Mouse (Mus musculus) forebrain, postnatal 0 days (tissue): ENCODE results near the gene Ppy. TPM values are rescaled to one million over a fixed set of nuclear protein-coding genes. Genes with fewer than 3 reads are reported as not detected.
A peak's percentile ranks its signal among the peaks of the same experiment; 100 is the strongest.

Source experiments
- ATAC-seq: fragments of 200-750 bp; cut with Nextera tagmentation; 2 replicates; pipeline ENCODE4 v1.8.0; 2017; ENCODE audit warnings: mild to moderate bottlenecking, moderate library complexity
- DNase-seq: peaks from one replicate; pipeline ENCODE4 v3.0.0-alpha.2; 2015
- H3K27ac ChIP-seq: fragments of 300-500 bp; sonication (generic); 2 replicates; pipeline ENCODE4 v1.5.1; 2014; ENCODE audit warnings: low read depth, mild to moderate bottlenecking, antibody characterized with exemption, low read length, moderate library complexity, mixed read lengths
- H3K27me3 ChIP-seq: fragments of 300-500 bp; sonication (generic); 2 replicates; pipeline ENCODE4 v1.6.1; 2014; ENCODE audit warnings: mild to moderate bottlenecking, low read length, mixed read lengths; ENCODE audit not compliant: insufficient read depth
- H3K36me3 ChIP-seq: fragments of 300-500 bp; sonication (generic); 2 replicates; pipeline ENCODE4 v1.6.1; 2014; ENCODE audit warnings: mild to moderate bottlenecking, moderate library complexity; ENCODE audit not compliant: insufficient read depth
- H3K4me1 ChIP-seq: fragments of 300-500 bp; sonication (generic); 2 replicates; pipeline ENCODE4 v1.6.1; 2014; ENCODE audit warnings: antibody characterized with exemption; ENCODE audit not compliant: insufficient read depth
- H3K4me2 ChIP-seq: fragments of 300-500 bp; sonication (generic); 2 replicates; pipeline ENCODE4 v1.6.1; 2014; ENCODE audit warnings: low read depth, mild to moderate bottlenecking, moderate library complexity
- H3K4me3 ChIP-seq: fragments of 300-500 bp; sonication (generic); 2 replicates; pipeline ENCODE4 v1.5.1; 2014; ENCODE audit warnings: low read depth, low read length, mixed read lengths
- H3K9ac ChIP-seq: fragments of 300-500 bp; sonication (generic); 2 replicates; pipeline ENCODE4 v1.6.1; 2014; ENCODE audit warnings: mild to moderate bottlenecking
- H3K9me3 ChIP-seq: fragments of 300-500 bp; sonication (generic); 2 replicates; pipeline ENCODE4 v1.6.1; 2016; ENCODE audit warnings: low read length
- CTCF ChIP-seq: sonication (generic); IDR thresholded peaks from 2 replicates; pipeline ENCODE4 v1.5.1; 2016; ENCODE audit warnings: antibody characterized with exemption, control low read depth, low read depth
- WGBS: fragments of 180-500 bp; shearing (Covaris S2); extraction: QIAGEN DNeasy Blood & Tissue Kit; methylation state at CpG from one replicate; pipeline ENCODE4 v1.1.7; 2014; 5-methylcytosine and 5-hydroxymethylcytosine counted together
- polyA plus RNA-seq: library from polyadenylated mRNA; unstranded; fragments of >200 nt; fragmentation: Nextera tagmentation; extraction: Ambion mirVana; gene quantifications from 2 replicates; pipeline ENCODE4 v1.2.1, GENCODE M21; 2015
- total RNA-seq: library from RNA; depleted of rRNA; stranded (reverse); fragments of >200 nt; gene quantifications from 2 replicates; pipeline ENCODE4 v1.2.3, GENCODE M21; 2014; rRNA removed

Gene Ppy
- total RNA-seq, result not detected in 2 replicates
- polyA plus RNA-seq, result not detected in 2 replicates

- Histone ChIP-seq H3K9ac (no peak within 1 kb of the TSS), H3K4me1 (no peaks in the 10 kb centered on the region), H3K27ac (no peak within 1 kb of the TSS), H3K36me3 (no peaks in the 10 kb centered on the region), H3K4me3 (no peak within 1 kb of the TSS), H3K9me3 (no peaks in the 10 kb centered on the region), H3K27me3 (peaks cover 16% of the 10 kb centered on the region), H3K4me2 (no peak within 1 kb of the TSS)
- no peak for TF ChIP-seq CTCF
- DNase-seq, result no peak
- WGBS, result 76% methylated on average over 4 of the region's 4 CpGs
- no peak for ATAC-seq
Measured at GRCm38 (mm10) chr11:102101219-102101618, at the start of gene Ppy. TSS of gene Ppy (minus strand) at chr11:102101319.

- no peak for DNase-seq
- WGBS, result 13% methylated on average over 34 of the region's 34 CpGs
- Histone ChIP-seq H3K36me3 (no peaks in the 10 kb centered on the region), H3K4me1 (no peaks in the 10 kb centered on the region), H3K27me3 (peaks cover 52% of the 10 kb centered on the region), H3K4me3 (no peak overlapping the region), H3K4me2 (no peak overlapping the region), H3K27ac (no peak overlapping the region), H3K9ac (no peak overlapping the region), H3K9me3 (no peaks in the 10 kb centered on the region)
- no peak for TF ChIP-seq CTCF
- ATAC-seq, result no peak
Measured at GRCm38 (mm10) chr11:102147213-102147989, 46.3 kb upstream of the Ppy start.

GRCm38 (mm10) chr11:102146531-102146930 lies 45.4 kb upstream of the Ppy start:
- Histone ChIP-seq H3K27ac (no peak overlapping the region), H3K36me3 (no peaks in the 10 kb centered on the region), H3K4me3 (no peak overlapping the region), H3K4me2 (no peak overlapping the region), H3K4me1 (no peaks in the 10 kb centered on the region), H3K9me3 (no peaks in the 10 kb centered on the region), H3K9ac (no peak overlapping the region), H3K27me3 (peaks cover 52% of the 10 kb centered on the region)
- ATAC-seq (no peak), DNase-seq (no peak)
- TF ChIP-seq CTCF, result no peak
- WGBS, result 10% methylated on average over 16 of the region's 17 CpGs

- no peak for TF ChIP-seq CTCF
- DNase-seq (no peak), ATAC-seq (no peak)
- Histone ChIP-seq H3K36me3 (no peaks in the 10 kb centered on the region), H3K9me3 (no peaks in the 10 kb centered on the region), H3K9ac (no peak overlapping the region), H3K4me3 (no peak overlapping the region), H3K4me1 (no peaks in the 10 kb centered on the region), H3K4me2 (no peak overlapping the region), H3K27me3 (peaks cover 52% of the 10 kb centered on the region), H3K27ac (no peak overlapping the region)
- 7% methylated on average over 16 of the region's 16 CpGs for WGBS
Measured at GRCm38 (mm10) chr11:102146005-102146404, 44.9 kb upstream of the Ppy start.

- DNase-seq (no peak), ATAC-seq (no peak)
- Histone ChIP-seq H3K4me1 (no peaks in the 10 kb centered on the region), H3K27me3 (peaks cover 52% of the 10 kb centered on the region), H3K9ac (peak within 1 kb of the TSS; percentile 18; the same call in 1 of the 2 replicates), H3K36me3 (no peaks in the 10 kb centered on the region), H3K27ac (no peak within 1 kb of the TSS), H3K4me3 (peak within 1 kb of the TSS; percentile 11; the same call in 1 of the 2 replicates), H3K9me3 (no peaks in the 10 kb centered on the region), H3K4me2 (peak within 1 kb of the TSS; percentile 30)
- TF ChIP-seq CTCF, result no peak
- WGBS, result 3% methylated on average over 50 of the region's 50 CpGs
Measured at GRCm38 (mm10) chr11:102145471-102146001, 44.4 kb upstream of the Ppy start, which contains the start of gene Nags. TSS of gene Nags (plus strand) at chr11:102145513.

GRCm38 (mm10) chr11:102144957-102145470 lies 43.9 kb upstream of the Ppy start:
- H3K9ac ChIP-seq, result peak overlapping the region; percentile 18; the same call in 1 of the 2 replicates
- no peaks in the 10 kb centered on the region for H3K4me1 ChIP-seq
- H3K9me3 ChIP-seq, result no peaks in the 10 kb centered on the region
- no peak for ATAC-seq
- H3K36me3 ChIP-seq, result no peaks in the 10 kb centered on the region
- peak overlapping the region; percentile 30; the same call in 1 of the 2 replicates for H3K4me2 ChIP-seq
- WGBS, result 26% methylated on average over 13 of the region's 13 CpGs
- H3K27me3 ChIP-seq, result peaks cover 52% of the 10 kb centered on the region
- TF ChIP-seq CTCF, result no peak
- no peak overlapping the region for H3K27ac ChIP-seq
- no peak for DNase-seq
- no peak overlapping the region for H3K4me3 ChIP-seq

- H3K27me3 ChIP-seq, result peaks cover 32% of the 10 kb centered on the region
- TF ChIP-seq CTCF, result no peak
- DNase-seq (no peak), ATAC-seq (no peak)
- H3K9me3 ChIP-seq, result no peaks in the 10 kb centered on the region
- H3K4me2 ChIP-seq, result no peak overlapping the region
- no peak overlapping the region for H3K9ac ChIP-seq
- H3K4me1 ChIP-seq, result no peaks in the 10 kb centered on the region
- no peak overlapping the region for H3K4me3 ChIP-seq
- WGBS, result 65% methylated on average over 7 of the region's 7 CpGs
- no peaks in the 10 kb centered on the region for H3K36me3 ChIP-seq
- no peak overlapping the region for H3K27ac ChIP-seq
Measured at GRCm38 (mm10) chr11:102142355-102142754, 41.2 kb upstream of the Ppy start.
